Mouse (Mus musculus) CH12.LX (cell line): ENCODE measurements around the gene Mcm9.

ENCODE experiments used
- CHD2 ChIP-seq: IDR thresholded peaks from 2 replicates; pipeline ENCODE4 v1.6.1; 2011; ENCODE audit warnings: low read length, improper control_type of control experiment
- CTCF ChIP-seq, 2 experiments: IDR thresholded peaks in 1 of 2; conservative IDR thresholded peaks in 1 of 2; 2 replicates each; pipeline ENCODE4 v1.5.1; 2011 to 2012; ENCODE audit warnings: low read depth in 2 of 2, low read length in 2 of 2, improper control_type of control experiment in 1 of 2, inconsistent platforms in 1 of 2, mild to moderate bottlenecking in 1 of 2, moderate library complexity in 1 of 2
- MAX ChIP-seq: IDR thresholded peaks from 2 replicates; pipeline ENCODE4 v1.6.1; 2011; ENCODE audit warnings: low read length, improper control_type of control experiment
- MXI1 ChIP-seq: IDR thresholded peaks from 2 replicates; pipeline ENCODE4 v1.6.1; 2011; ENCODE audit warnings: mild to moderate bottlenecking, low read depth, low read length, improper control_type of control experiment
- NRF1 ChIP-seq: IDR thresholded peaks from 2 replicates; pipeline ENCODE4 v1.6.1; 2014; ENCODE audit warnings: low read depth, mild to moderate bottlenecking, inconsistent platforms, low read length, improper control_type of control experiment, moderate library complexity
- TCF12 ChIP-seq: IDR thresholded peaks from 2 replicates; pipeline ENCODE4 v1.6.1; 2014; ENCODE audit warnings: low read depth, mild to moderate bottlenecking, inconsistent platforms, low read length, improper control_type of control experiment
- ZKSCAN1 ChIP-seq: IDR thresholded peaks from 2 replicates; pipeline ENCODE4 v1.6.1; 2012; ENCODE audit warnings: low read depth, inconsistent platforms, low read length, improper control_type of control experiment, borderline replicate concordance

DNA sequence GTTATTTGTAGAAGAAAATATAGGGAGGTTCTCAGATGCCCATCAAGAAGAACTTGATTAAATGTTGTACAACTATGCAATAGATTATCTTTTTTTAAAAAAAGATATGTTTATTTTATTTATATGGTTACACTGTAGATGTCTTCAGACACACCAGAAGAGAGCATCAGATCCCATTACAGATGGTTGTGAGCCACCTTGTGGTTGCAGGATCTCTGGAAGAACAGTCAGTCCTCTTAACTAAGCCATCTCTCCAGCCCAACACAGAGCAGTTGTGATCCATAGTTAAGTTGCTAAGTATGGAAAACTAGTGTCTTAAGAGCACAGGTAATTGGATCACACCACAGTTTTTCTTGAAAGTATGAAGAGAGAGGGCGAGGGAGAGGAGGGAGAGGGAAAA, 117.7 kb downstream of the Mcm9 start:
- TF ChIP-seq CTCF (conservative IDR thresholded peaks at IDR 0.05 in 1 of 2, IDR thresholded peaks at IDR 0.05 in 1 of 2; ENCODE audit: low read depth in 2 of 2, low read length in 2 of 2) (no peak), NRF1 (no peak), ZKSCAN1 (no peak), MXI1 (no peak), MAX (no peak), CHD2 (no peak), TCF12 (no peak)
